Mouse (Mus musculus) olfactory bulb, adult 2 months (tissue): ENCODE measurements around the gene Slc35b3. TPM values are rescaled to one million over a fixed set of nuclear protein-coding genes. Genes with fewer than 3 reads are reported as not detected.

ENCODE experiments used
- H3K27ac ChIP-seq: fragments of 200-500 bp; 2 replicates; pipeline ENCODE4 v1.5.1; 2012; ENCODE audit warnings: low read depth, low read length; ENCODE audit not compliant: insufficient read depth
- H3K4me1 ChIP-seq: fragments of 200-500 bp; 2 replicates; pipeline ENCODE4 v1.6.1; 2012; ENCODE audit warnings: low read length; ENCODE audit not compliant: control insufficient read depth, insufficient read depth
- H3K4me3 ChIP-seq: fragments of 200-500 bp; 2 replicates; pipeline ENCODE4 v1.5.1; 2012; ENCODE audit warnings: mild to moderate bottlenecking, low read depth, low read length, moderate library complexity; ENCODE audit not compliant: insufficient read depth
- CTCF ChIP-seq: fragments of 200-500 bp; IDR thresholded peaks from 2 replicates; pipeline ENCODE4 v1.5.1; 2012; ENCODE audit warnings: low read depth, mild to moderate bottlenecking, low read length, moderate library complexity; ENCODE audit not compliant: insufficient read depth
- POLR2A ChIP-seq: fragments of 200-500 bp; IDR thresholded peaks from 2 replicates; pipeline ENCODE4 v1.6.1; 2012; ENCODE audit warnings: mild to moderate bottlenecking, low read depth, low read length, moderate library complexity; ENCODE audit not compliant: insufficient read depth
- WGBS: fragments of 180-500 bp; shearing (Covaris S2); methylation state at CpG from one replicate; pipeline ENCODE4 v1.1.7; 2018; 5-methylcytosine and 5-hydroxymethylcytosine counted together
- polyA plus RNA-seq: library from polyadenylated mRNA; stranded (reverse); fragments of >200 nt; gene quantifications from 2 replicates; pipeline ENCODE4 v1.2.4, GENCODE M21; 2012; ENCODE audit warnings: low replicate concordance; ENCODE audit not compliant: missing spikeins, insufficient read depth, insufficient read length

Slc35b3 gene
- polyA plus RNA-seq, 1 experiment: not detected

- H3K4me1 ChIP-seq: no peaks in the 10 kb centered on the region
- TF ChIP-seq POLR2A (no peak), CTCF (no peak)
- 83% methylated on average over 6 of the region's 6 CpGs for WGBS
- no peak overlapping the region for H3K4me3 ChIP-seq
- H3K27ac ChIP-seq: no peak overlapping the region
These were observed 16.3 kb upstream of the Slc35b3 start for GRCm38 (mm10) chr13:38976978-38977377.

GRCm38 (mm10) chr13:38975853-38976252, 15.2 kb upstream of the Slc35b3 start:
- no peak for TF ChIP-seq CTCF
- no peak for TF ChIP-seq POLR2A
- Histone ChIP-seq H3K27ac (no peak overlapping the region), H3K4me3 (no peak overlapping the region), H3K4me1 (no peaks in the 10 kb centered on the region)
- WGBS: 95% methylated on average over 5 of the region's 5 CpGs

- Histone ChIP-seq H3K4me1 (no peaks in the 10 kb centered on the region), H3K27ac (no peak overlapping the region), H3K4me3 (no peak overlapping the region)
- 4% methylated on average over 6 of the region's 6 CpGs for WGBS
- TF ChIP-seq POLR2A: no peak
- TF ChIP-seq CTCF: no peak
These were observed 11.9 kb upstream of the Slc35b3 start for GRCm38 (mm10) chr13:38972602-38973001.

- Histone ChIP-seq H3K27ac (no peak overlapping the region), H3K4me3 (no peak overlapping the region), H3K4me1 (no peaks in the 10 kb centered on the region)
- TF ChIP-seq CTCF: no peak
- TF ChIP-seq POLR2A: no peak
- 73% methylated on average over 4 of the region's 4 CpGs for WGBS
These were observed 10.4 kb upstream of the Slc35b3 start for GRCm38 (mm10) chr13:38971047-38971446.

DNA sequence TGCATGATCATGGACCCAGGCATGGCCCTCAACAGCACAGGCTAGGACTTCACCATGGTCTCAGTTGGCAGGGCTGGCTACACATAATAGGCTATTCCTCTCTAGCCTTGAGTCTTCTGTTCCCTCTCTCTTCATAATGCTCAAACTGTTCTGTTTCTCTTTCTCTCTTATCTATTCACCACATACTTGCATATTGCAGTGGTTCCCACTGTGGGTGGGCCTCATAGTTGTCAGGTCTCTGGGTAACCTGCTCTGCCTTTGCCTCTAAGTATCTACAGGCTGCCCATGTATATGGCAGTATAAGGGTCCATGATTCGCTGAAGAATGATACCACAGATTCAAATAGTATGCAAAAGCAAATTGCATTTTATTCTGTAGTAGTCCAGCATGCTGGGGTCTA, 6.8 kb upstream of the Slc35b3 start:
- TF ChIP-seq CTCF (no peak), POLR2A (no peak)
- H3K27ac ChIP-seq: no peak overlapping the region
- H3K4me1 ChIP-seq: no peaks in the 10 kb centered on the region
- H3K4me3 ChIP-seq: no peak overlapping the region
- WGBS: 90% methylated on average over 1 of the region's 1 CpGs

GRCm38 (mm10) chr13:38966922-38967448, 6.3 kb upstream of the Slc35b3 start:
- WGBS: 90% methylated on average over 2 of the region's 2 CpGs
- no peak overlapping the region for H3K27ac ChIP-seq

GRCm38 (mm10) chr13:38962771-38963170, 2.1 kb upstream of the Slc35b3 start:
- TF ChIP-seq CTCF (no peak), POLR2A (no peak)
- H3K27ac ChIP-seq: no peak overlapping the region
- no peak overlapping the region for H3K4me3 ChIP-seq
- WGBS: 73% methylated on average over 2 of the region's 2 CpGs
- no peaks in the 10 kb centered on the region for H3K4me1 ChIP-seq

More at GRCm38 (mm10) chr13:38966922-38967448, 6.3 kb upstream of the Slc35b3 start:
- no peak for TF ChIP-seq POLR2A
- TF ChIP-seq CTCF: no peak
- Histone ChIP-seq H3K4me3 (no peak overlapping the region), H3K4me1 (no peaks in the 10 kb centered on the region)

GRCm38 (mm10) chr13:38958037-38958436, 2.6 kb downstream of the Slc35b3 start:
- WGBS: 58% methylated on average over 5 of the region's 5 CpGs
- Histone ChIP-seq H3K4me3 (no peak overlapping the region), H3K4me1 (no peaks in the 10 kb centered on the region), H3K27ac (no peak overlapping the region)
- TF ChIP-seq POLR2A (no peak), CTCF (no peak)

GRCm38 (mm10) chr13:38946296-38947012, 14.2 kb downstream of the Slc35b3 start:
- H3K4me3 ChIP-seq: no peak overlapping the region
- H3K27ac ChIP-seq: no peak overlapping the region
- TF ChIP-seq CTCF: no peak
- no peak for TF ChIP-seq POLR2A
- no peaks in the 10 kb centered on the region; the same call in 1 of the 2 replicates for H3K4me1 ChIP-seq
- 82% methylated on average over 3 of the region's 3 CpGs for WGBS
